Mouse (Mus musculus): ENCODE results near the gene Map3k20.

DNA sequence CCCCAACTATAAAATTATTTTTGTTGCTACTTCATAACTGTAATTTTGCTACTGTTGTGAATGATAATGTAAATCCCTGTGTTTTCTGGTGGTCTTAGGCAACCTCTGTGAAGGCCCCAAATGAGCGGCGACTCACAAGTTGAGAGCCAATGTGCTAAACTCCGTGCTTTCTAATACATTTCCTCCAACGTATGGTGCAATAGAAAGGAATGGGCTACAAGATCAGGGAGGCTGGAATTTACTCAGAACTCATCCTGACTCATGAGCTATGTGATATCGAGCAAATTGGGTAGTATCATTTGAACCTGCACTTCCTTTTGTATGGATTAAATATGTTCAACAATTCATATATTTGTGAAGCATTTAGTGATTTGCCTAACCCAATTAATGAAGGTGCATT, 4.9 kb upstream of the Map3k20 start:
- TF ChIP-seq CTCF (conservative IDR thresholded peaks at IDR 0.05; ENCODE audit: low read length) (no peak), POU5F1 (IDR thresholded peaks at IDR 0.05; ENCODE audit: borderline replicate concordance, low read length) (no peak)
